Mouse (Mus musculus) kidney, postnatal 4 days (tissue): ENCODE results near the gene Ttc7.

Experiments used
- DNase-seq, 2 experiments: peaks; one replicate each; pipeline ENCODE4 v3.0.0; 2021; ENCODE audit warnings: mixed read lengths in 2 of 2

Ttc7 gene

GRCm38 (mm10) chr17:87282706-87283053 is at the start of gene Ttc7:
Ttc7 (plus strand) TSS chr17:87282886.
- peak; percentile 99 for DNase-seq

DNA sequence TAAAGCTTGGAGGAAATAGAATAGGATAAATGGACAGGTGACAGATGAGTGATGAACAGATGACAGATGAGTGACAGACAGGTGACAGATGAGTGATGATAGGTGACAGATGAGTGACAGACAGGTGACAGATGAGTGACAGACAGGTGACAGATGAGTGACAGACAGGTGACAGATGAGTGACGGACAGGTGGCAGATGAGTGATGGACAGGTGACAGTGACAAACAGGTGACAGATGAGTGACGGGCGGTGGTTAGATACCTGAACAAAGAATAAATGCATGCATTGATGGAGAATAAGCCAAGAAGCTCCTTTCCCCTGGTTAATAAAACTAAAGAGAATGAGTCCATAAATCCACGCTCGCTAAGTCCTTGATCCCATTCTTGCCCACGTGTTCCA is 47.7 kb upstream of the Ttc7 start:
- DNase-seq, result no peak

GRCm38 (mm10) chr17:87236725-87237650 is 45.7 kb upstream of the Ttc7 start:
- peak; percentile 32 to 60 for DNase-seq

DNA sequence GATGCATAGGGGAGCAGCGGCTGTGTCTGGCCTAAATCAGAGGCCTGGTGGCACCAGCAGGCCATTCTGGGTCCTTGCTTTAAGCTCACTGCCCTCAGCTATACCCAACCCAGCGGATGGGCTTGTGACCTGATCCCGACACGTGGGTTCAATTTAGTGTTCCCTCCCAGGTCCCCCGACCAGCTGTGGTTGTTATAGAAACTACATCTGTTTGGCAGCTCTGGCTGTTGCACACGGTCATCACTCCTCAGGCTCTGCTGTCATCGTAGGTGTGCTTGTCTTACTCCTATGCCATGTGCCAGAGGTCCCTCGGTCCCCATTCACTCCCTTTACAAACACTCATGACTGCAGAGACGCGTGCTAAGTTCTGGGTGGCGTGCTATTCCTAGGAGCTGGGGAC is 44.9 kb upstream of the Ttc7 start:
- DNase-seq, result no peak

- no peak for DNase-seq
These were observed 36.6 kb upstream of the Ttc7 start for GRCm38 (mm10) chr17:87246103-87246502.

DNA sequence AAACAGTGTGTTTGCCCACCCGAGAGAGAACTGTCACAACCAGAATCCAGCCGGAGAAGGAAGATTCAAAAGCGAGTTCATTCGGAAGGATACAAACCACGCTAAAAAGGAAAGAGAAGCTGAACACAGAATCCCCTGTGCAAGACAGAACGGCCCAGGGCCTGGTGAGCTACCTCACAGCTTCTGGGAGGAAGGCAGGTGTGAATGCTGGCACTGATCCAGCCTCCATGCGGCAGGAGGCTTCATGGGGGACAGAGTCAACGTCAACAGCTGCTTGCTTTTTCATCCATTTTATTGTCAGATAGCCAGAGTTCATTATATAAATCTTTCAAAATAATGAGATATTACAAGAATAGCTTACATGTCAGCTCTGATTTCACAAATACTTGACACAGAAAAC is 28.3 kb upstream of the Ttc7 start:
- no peak for DNase-seq

- DNase-seq, result no peak
These were observed 27.0 kb upstream of the Ttc7 start for GRCm38 (mm10) chr17:87255672-87256071.

GRCm38 (mm10) chr17:87263401-87263800 is 19.3 kb upstream of the Ttc7 start:
- no peak for DNase-seq

DNA sequence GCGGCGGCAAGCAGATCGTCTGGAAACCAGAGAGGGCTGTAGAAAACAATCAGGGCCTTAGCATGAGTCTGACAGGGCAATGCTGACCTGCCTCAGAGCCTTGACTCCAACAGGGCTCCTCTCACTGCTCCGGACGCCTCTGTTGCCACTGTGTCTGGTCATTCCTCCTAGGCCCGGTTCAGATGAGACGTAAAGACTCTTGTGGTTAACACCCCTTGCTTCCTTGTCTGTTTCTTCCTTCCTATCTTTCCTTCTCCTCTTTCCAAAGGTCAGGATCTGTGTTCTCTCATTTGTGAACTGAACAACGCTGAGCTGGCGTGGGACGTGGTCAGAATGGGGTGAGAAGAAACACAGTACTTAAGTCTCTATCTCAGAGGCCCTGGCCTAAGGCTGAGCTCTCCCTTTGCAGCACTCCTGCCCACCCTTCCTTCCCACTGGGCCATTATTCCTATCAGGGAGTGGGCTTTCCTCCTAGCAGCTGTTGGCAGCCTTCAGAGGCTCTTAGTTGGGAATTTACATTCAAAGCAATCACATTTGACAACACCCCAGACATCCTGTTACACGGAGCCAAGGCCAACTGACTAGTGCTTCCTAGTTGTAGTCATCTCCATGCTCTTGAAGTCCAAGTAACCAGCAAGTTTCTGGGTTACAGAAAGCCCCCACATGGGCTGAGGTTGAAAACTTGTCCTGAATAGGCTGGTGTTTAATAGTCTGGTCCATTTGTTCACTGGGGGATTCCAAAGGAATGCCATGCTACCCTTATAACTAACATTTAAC is 18.4 kb upstream of the Ttc7 start:
- no peak for DNase-seq

- DNase-seq, result peak in 1 of 2 experiments; percentile 20
These were observed 17.5 kb upstream of the Ttc7 start for GRCm38 (mm10) chr17:87264927-87265791.

GRCm38 (mm10) chr17:87265792-87266186 is 16.9 kb upstream of the Ttc7 start, which contains the start of gene Mcfd2:
Mcfd2 (minus strand) TSS chr17:87265935.
- peak; percentile 98 for DNase-seq

DNA sequence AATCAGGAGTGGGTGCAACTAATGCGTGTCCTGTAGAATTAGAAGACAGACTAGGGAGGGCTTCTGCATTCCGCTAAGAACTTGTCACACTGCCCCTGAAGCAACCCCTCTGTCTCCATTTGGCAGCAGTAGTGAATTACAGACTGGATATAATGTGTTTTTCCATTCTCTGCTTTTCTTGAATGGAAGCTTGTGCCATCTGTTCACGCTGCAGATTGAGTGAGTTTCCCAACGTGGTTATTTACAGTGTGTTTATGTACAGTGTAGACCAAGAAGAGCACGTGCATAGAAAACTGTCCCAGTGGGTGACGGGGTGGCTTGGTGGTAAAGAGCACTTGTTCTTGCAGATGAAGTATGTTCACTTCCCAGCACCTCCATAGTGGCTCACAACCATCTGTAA is 13.2 kb upstream of the Ttc7 start:
- DNase-seq, result no peak

DNA sequence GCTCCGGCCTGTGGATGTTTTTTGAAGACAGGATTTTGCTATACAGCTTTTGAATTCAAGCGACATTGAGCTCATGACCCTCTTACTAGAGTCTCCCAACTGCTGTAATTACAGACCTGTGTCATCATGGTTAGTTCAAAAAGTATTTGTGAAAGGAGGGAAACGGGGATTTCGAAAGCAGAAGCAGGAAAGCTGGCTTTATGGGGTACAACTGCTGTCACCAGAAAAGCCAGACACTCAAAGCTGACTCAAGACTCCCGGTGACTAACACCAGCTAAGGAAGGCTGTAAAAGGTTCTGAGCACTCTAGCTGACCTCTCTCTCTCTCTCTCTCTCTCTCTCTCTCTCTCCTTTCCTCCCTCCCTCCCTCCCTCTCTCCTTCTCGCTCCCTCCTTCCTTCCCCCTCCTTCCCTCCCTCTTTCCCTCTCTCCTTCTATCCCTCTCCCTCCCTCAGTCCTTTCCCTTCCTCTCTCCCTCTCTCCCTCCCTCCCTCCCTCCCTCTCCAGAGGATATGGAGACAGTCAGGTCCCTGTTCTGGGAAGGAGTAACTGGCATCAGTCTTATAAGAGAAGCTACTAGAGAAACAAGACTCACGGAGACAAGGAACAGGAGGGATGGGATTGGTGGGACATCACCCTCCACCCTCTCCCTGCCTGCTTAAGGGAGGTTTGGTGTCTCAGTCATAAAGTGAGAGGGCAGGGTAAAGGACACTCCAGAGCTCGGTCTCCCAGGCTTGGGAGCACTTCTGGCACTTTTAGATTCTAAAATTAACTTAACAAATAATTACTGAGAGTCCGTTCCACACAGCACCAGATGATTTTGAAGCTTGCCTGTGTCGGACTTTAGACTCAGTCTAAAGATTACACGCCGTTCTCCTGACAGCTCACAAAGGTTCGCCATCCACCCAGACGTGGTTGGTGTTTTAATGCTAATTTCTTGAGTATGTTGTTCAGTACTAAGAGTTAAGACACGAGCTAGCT is 7.0 kb upstream of the Ttc7 start:
- no peak for DNase-seq

DNA sequence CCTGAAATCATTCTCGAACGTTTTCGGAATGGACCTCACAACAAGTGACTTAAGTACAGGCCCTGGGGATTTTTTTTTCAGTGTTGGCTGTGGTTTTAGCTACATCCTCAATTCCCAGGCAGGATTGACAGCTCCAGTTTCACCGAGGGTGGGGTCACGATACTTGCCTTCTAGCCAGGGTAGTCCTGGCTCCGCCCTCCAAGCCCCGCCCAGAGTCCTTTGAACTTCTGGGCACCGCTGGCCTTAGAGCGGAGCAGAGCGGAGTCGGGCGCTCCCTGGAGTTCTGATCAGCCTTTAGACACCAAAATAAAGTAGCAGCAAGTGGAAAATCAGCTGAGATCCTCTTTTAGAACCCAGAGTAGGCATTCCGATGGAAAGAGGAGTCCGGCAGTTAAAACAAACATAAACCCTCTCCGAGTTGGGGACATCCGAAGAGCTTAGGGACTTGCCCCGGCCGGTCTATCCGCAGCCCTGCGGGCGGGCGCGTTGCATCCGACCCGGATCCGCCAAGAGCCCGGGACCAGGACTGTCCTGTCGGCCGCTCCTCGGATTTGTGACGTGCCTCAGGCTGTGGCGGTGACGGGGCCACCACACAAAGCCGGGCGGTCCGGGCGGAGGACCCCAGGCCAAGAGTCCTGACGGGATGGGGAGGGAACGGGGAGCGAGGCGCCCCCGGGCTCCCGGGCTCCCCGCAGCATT is 530 bp upstream of the Ttc7 start:
- peak; percentile 93 to 95 for DNase-seq

- DNase-seq, result peak; percentile 74 to 82
These were observed 519 bp downstream of the Ttc7 start for GRCm38 (mm10) chr17:87283055-87283754.

GRCm38 (mm10) chr17:87283755-87284481 is 1.2 kb downstream of the Ttc7 start:
- peak in 1 of 2 experiments; percentile 48 for DNase-seq

GRCm38 (mm10) chr17:87284482-87285040 is 1.9 kb downstream of the Ttc7 start:
- no peak for DNase-seq

DNA sequence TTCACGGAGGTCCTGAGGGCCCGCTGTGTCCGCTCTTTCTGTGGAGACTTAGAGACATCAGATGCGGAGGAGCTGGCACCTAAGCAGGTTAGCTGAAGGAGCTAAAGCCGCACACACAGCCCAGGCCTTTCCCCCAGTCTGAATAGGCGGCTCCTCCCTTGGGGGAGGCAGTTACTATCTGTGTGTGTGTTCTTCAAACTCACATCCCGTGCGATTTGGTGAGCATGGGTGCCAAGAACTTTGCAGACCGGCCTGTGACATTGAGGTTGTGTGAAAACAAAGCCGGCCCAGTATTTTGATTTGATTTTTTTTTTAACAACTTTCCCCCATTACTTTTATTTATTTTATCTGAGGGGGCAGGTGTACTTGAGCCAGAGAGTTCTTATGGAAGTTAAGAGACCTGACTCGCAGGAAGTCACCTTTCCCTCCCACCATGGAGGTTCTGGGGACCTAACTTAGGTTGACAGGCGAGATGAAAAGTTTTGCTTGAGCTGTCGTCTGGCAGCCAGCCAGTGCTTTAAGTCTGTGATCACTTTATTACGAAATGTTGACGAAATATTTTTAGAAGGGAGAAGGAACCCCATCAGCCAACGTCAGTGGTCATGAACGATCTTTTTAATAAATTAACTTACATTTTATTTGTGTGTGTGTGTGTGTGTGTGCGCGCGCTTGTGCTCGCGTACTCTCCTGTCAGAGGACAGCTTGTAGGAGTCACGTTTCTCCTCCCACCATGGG is 3.2 kb downstream of the Ttc7 start:
- DNase-seq, result no peak
